Mouse (Mus musculus) bone marrow macrophage, adult 2 months (primary cell): ENCODE measurements around the gene C1ra.

ENCODE experiments used
- CTCF ChIP-seq: IDR thresholded peaks from 2 replicates; pipeline ENCODE4 v1.5.1; 2012; ENCODE audit warnings: low read depth, mild to moderate bottlenecking, low read length, moderate library complexity
- POLR2A ChIP-seq: IDR thresholded peaks from 2 replicates; pipeline ENCODE4 v1.6.1; 2012; ENCODE audit warnings: mild to moderate bottlenecking, low read depth, low read length, borderline replicate concordance

DNA sequence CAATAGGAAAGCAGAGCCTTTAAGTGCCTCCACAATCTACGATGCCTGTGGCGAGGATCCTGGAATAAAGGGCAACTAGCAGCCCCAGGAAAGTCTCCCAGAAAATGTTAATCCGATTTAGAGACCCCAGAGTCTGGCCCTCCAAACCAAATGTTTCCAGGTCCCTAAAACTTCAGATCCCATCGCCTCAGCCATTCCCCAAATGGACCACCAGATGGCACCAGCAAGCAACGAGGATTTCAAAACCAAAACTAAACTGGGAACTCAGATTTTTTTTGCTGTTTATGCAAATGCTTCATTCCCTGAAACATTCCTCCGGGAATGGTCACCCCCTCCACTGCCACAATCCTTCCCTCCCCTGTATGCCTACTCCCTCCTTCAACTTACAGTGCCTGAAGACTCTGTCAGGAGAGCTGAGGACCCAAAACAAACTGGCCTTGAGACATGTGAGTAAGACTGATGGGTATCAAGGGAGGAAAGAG, at the start of gene C1ra:
- TF ChIP-seq CTCF (peak; percentile 33), POLR2A (no peak)
